Mouse (Mus musculus): Measurements from ENCODE around the gene Ptgfr.

DNA sequence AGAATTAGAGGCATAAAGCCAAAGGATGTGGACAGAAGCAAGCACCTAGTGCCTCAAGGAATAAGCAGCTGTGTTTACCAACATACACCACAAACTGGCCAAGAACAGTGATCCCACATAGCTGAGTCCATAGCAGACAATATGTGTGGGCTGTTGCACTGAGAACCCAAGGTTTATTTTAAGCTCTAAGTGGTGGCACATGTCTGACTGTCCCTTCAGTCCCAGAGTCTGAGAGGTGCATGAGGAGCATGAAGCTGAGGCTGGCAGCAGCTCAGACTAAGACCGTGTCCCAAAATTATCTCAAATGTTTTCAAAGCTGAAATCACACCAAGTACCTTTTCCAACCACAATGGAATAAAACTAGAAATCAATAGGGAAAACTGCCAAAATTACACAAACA, 13.9 kb upstream of the Ptgfr start:
- TF ChIP-seq CTCF (conservative IDR thresholded peaks at IDR 0.05; ENCODE audit: low read length): no peak
- TF ChIP-seq POU5F1 (IDR thresholded peaks at IDR 0.05; ENCODE audit: borderline replicate concordance, low read length): no peak
